Mouse (Mus musculus) spleen, adult 18-20 months (tissue): ENCODE results near the gene Dync1h1.
A peak's percentile ranks its signal among the peaks of the same experiment; 100 is the strongest.
"Not testable (repeated sequence)": the region's sequence is repeated elsewhere in the genome, so short reads cannot be mapped to it uniquely, and the experiment has no call there.

Experiments used
- DNase-seq, 2 experiments: peaks; one replicate each; pipeline ENCODE4 v3.0.0; 2022; ENCODE audit warnings: mixed read lengths in 2 of 2

Dync1h1 gene

GRCm38 (mm10) chr12:110696173-110696974 lies 95.1 kb downstream of the Dync1h1 start:
- DNase-seq = peak; percentile 97 to 99

- DNase-seq = no peak
Observed at GRCm38 (mm10) chr12:110696975-110697400, 95.7 kb downstream of the Dync1h1 start.

DNA sequence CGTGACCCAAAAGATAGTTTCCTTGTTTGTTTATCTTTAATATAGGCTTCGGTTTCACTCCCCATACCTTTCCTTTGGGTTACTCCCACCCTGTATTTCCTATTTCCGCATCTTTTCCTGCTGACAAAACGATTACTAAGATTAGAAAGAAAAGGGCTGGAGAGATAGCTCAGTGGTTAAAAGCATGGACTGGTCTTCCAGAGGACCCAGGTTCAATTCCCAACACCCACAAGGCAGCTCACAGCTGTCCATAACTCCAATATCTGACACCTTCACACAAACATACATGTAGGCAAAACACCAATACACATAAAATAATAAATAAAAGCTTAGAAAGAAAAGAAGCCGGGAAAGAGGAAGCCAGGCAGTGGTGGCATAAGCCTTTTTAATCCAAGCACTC lies 96.2 kb downstream of the Dync1h1 start:
- no peak for DNase-seq

DNA sequence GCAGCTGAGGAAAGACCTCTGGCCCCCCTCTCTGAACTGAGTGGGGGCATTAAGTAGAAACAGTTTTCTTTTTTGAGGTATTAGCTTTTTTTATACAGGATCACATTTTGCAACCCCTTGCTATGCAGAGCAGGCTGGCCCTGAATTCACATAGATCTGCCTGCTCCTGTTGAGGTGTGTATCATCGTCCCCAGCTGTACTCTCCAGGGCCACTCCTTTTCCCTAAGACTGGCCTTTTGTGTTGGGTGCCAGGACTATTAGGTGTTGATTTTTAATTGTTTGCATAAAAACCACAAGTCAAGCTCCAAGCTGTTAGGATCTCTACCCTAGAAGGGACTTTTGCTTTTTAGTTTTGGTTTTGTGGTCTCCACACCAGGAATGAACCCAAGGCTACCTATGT lies 96.8 kb downstream of the Dync1h1 start:
- DNase-seq = no peak

GRCm38 (mm10) chr12:110698523-110699170 lies 97.4 kb downstream of the Dync1h1 start:
- no peak for DNase-seq

- DNase-seq = no peak
Observed at GRCm38 (mm10) chr12:110699171-110699547, 97.9 kb downstream of the Dync1h1 start.

GRCm38 (mm10) chr12:110700730-110701129 lies 99.5 kb downstream of the Dync1h1 start:
- DNase-seq = no peak

DNA sequence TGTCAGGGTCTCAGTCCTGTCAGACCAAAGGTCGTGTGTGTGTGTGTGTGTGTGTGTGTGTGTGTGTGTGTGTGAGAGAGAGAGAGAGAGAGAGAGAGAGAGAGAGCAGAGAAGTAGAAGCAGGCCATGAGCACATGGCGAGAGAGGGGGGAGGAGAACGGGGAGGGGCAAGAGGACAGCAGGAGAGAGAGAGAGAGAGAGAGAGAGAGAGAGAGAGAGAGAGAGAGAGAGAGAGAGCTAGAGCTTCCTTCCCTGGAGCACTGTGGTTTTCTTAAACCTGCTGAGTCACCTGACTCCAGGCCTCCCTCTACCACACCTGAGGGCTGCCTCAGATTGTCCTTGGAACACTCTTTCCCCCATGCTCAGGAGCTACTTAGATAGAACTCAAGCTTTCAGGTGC lies 100.1 kb downstream of the Dync1h1 start:
- not testable (repeated sequence) for DNase-seq

GRCm38 (mm10) chr12:110702556-110702955 lies 101.3 kb downstream of the Dync1h1 start, which contains the start of gene Hsp90aa1:
TSS of gene Hsp90aa1 (minus strand) at chr12:110702728.
- DNase-seq = no peak

GRCm38 (mm10) chr12:110703008-110703471 lies 101.8 kb downstream of the Dync1h1 start:
- DNase-seq = peak; percentile 70 to 84

DNA sequence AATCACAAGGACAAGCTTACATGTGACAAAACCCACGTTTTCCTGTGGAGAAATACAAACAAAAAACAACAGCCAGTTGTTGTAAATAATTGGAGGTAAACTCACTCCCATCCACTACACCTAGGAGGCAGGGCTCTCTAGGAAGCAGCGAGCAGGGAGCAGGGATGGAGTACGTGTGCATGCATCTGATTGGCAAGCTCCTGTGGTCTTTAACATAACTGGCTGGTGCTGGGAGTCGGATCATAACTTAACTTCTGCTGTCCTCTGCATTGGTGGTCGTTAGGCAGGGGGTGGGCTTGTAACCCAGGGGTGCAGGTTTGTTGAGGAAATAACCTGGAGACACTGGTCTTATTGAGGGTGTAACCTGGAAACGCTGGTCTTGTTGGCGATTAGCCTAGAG lies 102.4 kb downstream of the Dync1h1 start:
- no peak for DNase-seq

- DNase-seq = not testable (repeated sequence)
Observed at GRCm38 (mm10) chr12:110705419-110705818, 104.2 kb downstream of the Dync1h1 start.

DNA sequence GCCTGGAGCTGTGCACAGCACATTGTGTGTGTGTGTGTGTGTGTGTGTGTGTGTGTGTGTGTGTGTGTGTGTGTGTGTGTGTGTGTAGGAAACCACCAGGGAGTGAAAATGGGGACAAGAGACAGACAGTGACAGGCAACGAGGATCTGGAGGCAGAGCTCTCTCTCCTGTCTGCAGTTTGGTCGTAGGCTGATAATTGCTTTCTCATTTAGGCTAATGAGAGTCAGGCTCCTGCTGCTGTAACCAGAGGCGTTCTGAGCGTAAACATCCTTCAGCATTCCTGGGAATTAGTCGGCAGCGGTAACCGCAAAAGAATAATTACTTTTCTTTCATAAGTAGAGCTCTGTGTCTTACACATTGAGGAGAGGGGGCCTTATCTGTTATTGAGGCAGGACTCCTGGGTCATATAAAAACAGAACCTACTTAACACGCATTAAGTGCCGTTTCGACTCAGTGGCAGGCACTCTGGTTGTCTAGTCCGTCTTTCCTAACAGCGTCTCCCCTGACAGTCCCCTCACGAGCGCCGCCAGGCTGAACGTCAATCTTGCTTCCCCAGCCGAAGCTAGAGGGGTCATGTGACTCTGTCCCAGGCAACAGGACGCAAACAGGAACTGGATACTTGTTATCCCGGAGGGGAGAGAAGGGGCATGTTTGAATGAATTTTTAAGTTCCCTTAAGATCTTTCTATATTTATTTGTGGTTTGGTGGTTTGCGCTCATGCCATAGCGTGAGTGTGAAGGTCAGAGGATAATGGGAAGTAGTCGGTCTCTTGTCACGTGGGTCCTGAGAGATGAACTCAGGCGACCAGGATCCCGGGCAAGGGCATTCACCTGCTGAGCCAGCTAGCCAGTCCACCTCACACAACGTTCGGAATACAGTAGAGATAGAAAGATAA lies 105.3 kb downstream of the Dync1h1 start:
- peak; percentile 25 to 30 for DNase-seq

DNA sequence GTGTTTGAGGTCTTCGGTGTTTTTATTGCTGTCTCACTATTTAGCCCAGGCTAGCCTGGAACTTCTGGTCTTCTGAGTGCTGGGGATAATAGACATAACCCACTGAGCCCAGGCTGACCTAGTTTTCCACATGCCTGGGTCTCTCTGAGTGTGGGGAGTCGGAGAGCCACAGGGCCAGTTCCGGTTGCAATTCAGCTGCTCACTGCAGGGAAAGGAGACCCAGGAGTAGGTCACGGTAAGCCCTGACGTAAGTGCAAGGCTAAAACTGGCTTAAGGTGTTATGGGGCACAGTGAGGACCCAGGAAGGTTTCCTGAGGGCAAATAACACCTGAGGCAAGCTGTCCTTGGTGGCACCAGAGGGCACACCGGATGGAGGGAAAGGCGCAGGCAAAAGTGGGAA lies 106.2 kb downstream of the Dync1h1 start:
- DNase-seq = no peak

GRCm38 (mm10) chr12:110711270-110711669 lies 110.0 kb downstream of the Dync1h1 start:
- DNase-seq = no peak

GRCm38 (mm10) chr12:110713784-110714183 lies 112.5 kb downstream of the Dync1h1 start:
- no peak for DNase-seq

DNA sequence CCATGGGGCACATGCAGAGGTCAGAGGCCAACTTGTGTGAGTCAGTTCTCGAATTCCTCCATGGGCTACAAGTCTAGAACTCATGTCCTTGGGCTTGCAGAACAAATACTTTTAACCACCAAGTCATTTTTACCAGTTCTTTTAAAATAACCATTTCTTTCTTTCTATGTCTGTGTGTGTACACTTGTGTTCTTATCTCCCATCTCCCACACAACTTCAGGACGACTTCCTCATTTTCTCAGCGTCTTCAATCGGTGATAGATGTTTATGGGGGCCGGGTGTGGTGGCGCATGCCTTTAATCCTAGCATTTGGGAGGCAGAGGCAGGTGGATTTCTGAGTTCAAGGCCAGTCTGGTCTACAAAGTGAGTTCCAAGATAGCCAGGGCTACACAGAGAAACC lies 113.0 kb downstream of the Dync1h1 start:
- no peak for DNase-seq

GRCm38 (mm10) chr12:110716004-110716403 lies 114.8 kb downstream of the Dync1h1 start:
- no peak for DNase-seq
